In genomic region chr1:82973244-82973643, GRCm38 (mm10) we compare ENCODE assay signal across 18 mouse cellular contexts. TPM values are rescaled to one million over a fixed set of nuclear protein-coding genes. Genes with fewer than 3 reads are reported as not detected.
DNase-seq lines count a peak whose midpoint lies in the region; ATAC-seq and TF ChIP-seq lines count a peak whose summit lies in the region.
"Had no signal": no experiment of that assay in that cellular context is flagged by ENCODE, and none has a peak within 500 bp of the region (broad histone marks: within the 10 kb centered on the region; RNA-seq: fewer than 3 reads in every experiment).

No protein-coding gene starts in this region.

- DNase-seq in heart, postnatal 0 days (ENCODE audit: low spot score): no peak
- no peak for DNase-seq in heart, postnatal 36 days
- DNase-seq in lung, embryonic 14.5 days: no peak
- DNase-seq in lung, adult 2 months: no peak
- DNase-seq in G1E (ENCODE audit: low spot score): no peak
- peak; percentile 43 for DNase-seq in lung, postnatal 10 days
- DNase-seq in left cerebral cortex, postnatal 36 days (ENCODE audit: low spot score in 2 of 2): no peak
- DNase-seq: adrenal gland, postnatal 36 days; gastrocnemius, postnatal 25 days; liver, embryonic 13.5 days; right cerebral cortex, postnatal 4 days had no signal

- TF ChIP-seq POLR2A in lung, adult 2 months (IDR thresholded peaks at IDR 0.05; ENCODE audit: borderline replicate concordance, extremely low read depth, low read depth, low read length): no peak

- H3K4me2 ChIP-seq in heart, postnatal 0 days (ENCODE audit: low read depth, low read length): no peak overlapping the region
- no peak overlapping the region for H3K4me2 ChIP-seq in lung, embryonic 14.5 days
- H3K4me2 ChIP-seq: liver, embryonic 13.5 days; stomach, embryonic 15.5 days had no signal

- intact Hi-C loops in heart, postnatal 36 days (cut with DNase I): loop anchor here (5.0 kb wide), 1 partner anchor 136 kb away; the partner anchor contains the start of gene Agfg1
- intact Hi-C loops in left cerebral cortex, postnatal 36 days (cut with DNase I): no loop called here

- H3K27me3 ChIP-seq in heart, postnatal 0 days (ENCODE audit: control insufficient read depth, insufficient read depth, low read length): no peaks in the 10 kb centered on the region
- no peaks in the 10 kb centered on the region for H3K27me3 ChIP-seq in lung, embryonic 14.5 days (ENCODE audit: insufficient read depth, low read length)
- H3K27me3 ChIP-seq in G1E (ENCODE audit: insufficient read depth, low read length): peaks cover 2% of the 10 kb centered on the region; the same call in 1 of the 2 replicates
- H3K27me3 ChIP-seq: liver, embryonic 13.5 days; stomach, embryonic 15.5 days had no signal

- no peaks in the 10 kb centered on the region for H3K36me3 ChIP-seq in heart, postnatal 0 days (replicated peaks; ENCODE audit: control insufficient read depth, insufficient read depth, low read length)
- H3K36me3 ChIP-seq in lung, embryonic 14.5 days (ENCODE audit: insufficient read depth): no peaks in the 10 kb centered on the region
- no peaks in the 10 kb centered on the region for H3K36me3 ChIP-seq in G1E (replicated peaks)
- H3K36me3 ChIP-seq: hindbrain, embryonic 10.5 days; liver, embryonic 13.5 days; stomach, embryonic 15.5 days had no signal

- H3K9ac ChIP-seq in heart, postnatal 0 days (replicated peaks; ENCODE audit: low read depth, low read length): no peak overlapping the region
- no peak overlapping the region for H3K9ac ChIP-seq in lung, embryonic 14.5 days
- H3K9ac ChIP-seq: liver, embryonic 13.5 days; stomach, embryonic 15.5 days had no signal

- TF ChIP-seq EP300 in heart, postnatal 0 days (IDR thresholded peaks at IDR 0.05; ENCODE audit: low read depth): no peak

- no peak for ATAC-seq in heart, postnatal 0 days (ENCODE audit: insufficient read depth, low read depth)
- no peak for ATAC-seq in lung, embryonic 14.5 days (ENCODE audit: insufficient read depth)
- peak; percentile 31; the same call in 1 of the 2 replicates for ATAC-seq in G1E (ENCODE audit: extremely low read depth, insufficient number of reproducible peaks, low FRiP score, poor library complexity, severe bottlenecking)
- ATAC-seq: forebrain, embryonic 16.5 days had no signal

- H3K27ac ChIP-seq in heart, postnatal 0 days (ENCODE audit: low read depth): no peak overlapping the region
- H3K27ac ChIP-seq in lung, embryonic 14.5 days (ENCODE audit: low read depth): peak overlapping the region; percentile 69
- H3K27ac ChIP-seq: hindbrain, embryonic 10.5 days; liver, embryonic 13.5 days; stomach, embryonic 15.5 days had no signal

- H3K4me3 ChIP-seq in heart, postnatal 0 days (ENCODE audit: low read depth, low read length): no peak overlapping the region
- no peak overlapping the region for H3K4me3 ChIP-seq in lung, embryonic 14.5 days (ENCODE audit: low read depth, low read length)
- H3K4me3 ChIP-seq in lung, adult 2 months (replicated peaks; ENCODE audit: extremely low read depth, low read depth, low read length): no peak overlapping the region
- no peak overlapping the region for H3K4me3 ChIP-seq in G1E (ENCODE audit: low read depth, low read length)
- H3K4me3 ChIP-seq: hindbrain, embryonic 10.5 days; liver, embryonic 13.5 days; myocyte; stomach, embryonic 15.5 days had no signal

- H3K4me1 ChIP-seq in heart, postnatal 0 days (ENCODE audit: control insufficient read depth, insufficient read depth): peaks cover 16% of the 10 kb centered on the region; the same call in 1 of the 2 replicates
- peaks cover 8% of the 10 kb centered on the region; the same call in 1 of the 2 replicates for H3K4me1 ChIP-seq in lung, embryonic 14.5 days (ENCODE audit: insufficient read depth)
- H3K4me1 ChIP-seq in lung, adult 2 months (ENCODE audit: control insufficient read depth, insufficient read depth, low read length): peaks cover 20% of the 10 kb centered on the region
- H3K4me1 ChIP-seq in G1E (ENCODE audit: insufficient read depth, low read depth, low read length): peaks cover 18% of the 10 kb centered on the region
- H3K4me1 ChIP-seq: hindbrain, embryonic 10.5 days; stomach, embryonic 15.5 days had no signal

- WGBS in heart, postnatal 0 days: 63% methylated on average over 1 of the region's 1 CpGs
- 69% methylated on average over 1 of the region's 1 CpGs for WGBS in lung, embryonic 14.5 days
- WGBS in lung, adult 2 months: 64% methylated on average over 1 of the region's 1 CpGs

- peak; percentile 33 for TF ChIP-seq CTCF in heart, postnatal 0 days (IDR thresholded peaks at IDR 0.05; ENCODE audit: low read depth)
- TF ChIP-seq CTCF in lung, embryonic 14.5 days (IDR thresholded peaks at IDR 0.05; ENCODE audit: low read depth): no peak
- TF ChIP-seq CTCF in lung, adult 2 months (IDR thresholded peaks at IDR 0.05; ENCODE audit: insufficient read depth, low read length): no peak
- no peak for TF ChIP-seq CTCF in G1E (IDR thresholded peaks at IDR 0.05; ENCODE audit: low read depth, low read length)

- H3K9me3 ChIP-seq in heart, postnatal 0 days (replicated peaks; ENCODE audit: control insufficient read depth, low read length): no peaks in the 10 kb centered on the region
- no peaks in the 10 kb centered on the region for H3K9me3 ChIP-seq in lung, embryonic 14.5 days (ENCODE audit: low read depth, low read length)
- no peaks in the 10 kb centered on the region for H3K9me3 ChIP-seq in G1E (replicated peaks)
- H3K9me3 ChIP-seq: hindbrain, embryonic 10.5 days; liver, embryonic 13.5 days; stomach, embryonic 15.5 days had no signal

RNA-seq across cellular contexts. Expression of gene Gm47955, which starts 13.2 kb away (rescaled TPM):
- not detected in 2 replicates for total RNA-seq in heart, postnatal 0 days (2014; rRNA removed; ENCODE audit: low replicate concordance)
- polyA plus RNA-seq in heart, postnatal 0 days (2015; fragmentation: Nextera tagmentation; extraction: Ambion mirVana): not detected in 2 replicates
- not detected for total RNA-seq in heart, postnatal 36 days (2021)
- not detected in 2 replicates for polyA plus RNA-seq in lung, embryonic 14.5 days (2014; fragmentation: Nextera tagmentation; extraction: Ambion mirVana)
- not detected in 2 replicates for polyA plus RNA-seq in lung, adult 2 months (2012; rRNA removed)
- not detected in 2 replicates for total RNA-seq in G1E (2014; fragmentation: Nextera tagmentation)
- 0.27 TPM in 1 of 2 replicates, not detected in the other for total RNA-seq in G1E (2017)
- polyA plus RNA-seq in G1E (2012): not detected in 2 replicates
- total RNA-seq in left cerebral cortex, postnatal 36 days (2021): not detected
- total RNA-seq: adrenal gland, postnatal 36 days; common myeloid progenitor, adult 5-6 weeks; gastrocnemius, postnatal 25 days; left cerebral cortex, postnatal 25 days had no signal
- polyA plus RNA-seq: forebrain, embryonic 16.5 days; hindbrain, embryonic 10.5 days; large intestine, adult 2 months; liver, embryonic 13.5 days; myocyte; stomach, embryonic 15.5 days had no signal

RNA-seq across cellular contexts. Expression of gene Gm7544, which starts 17.4 kb away (rescaled TPM):
- total RNA-seq in heart, postnatal 0 days (2014; rRNA removed; ENCODE audit: low replicate concordance): not detected in 2 replicates
- polyA plus RNA-seq in heart, postnatal 0 days (2015; fragmentation: Nextera tagmentation; extraction: Ambion mirVana): not detected in 2 replicates
- total RNA-seq in heart, postnatal 36 days (2021): not detected
- polyA plus RNA-seq in lung, embryonic 14.5 days (2014; fragmentation: Nextera tagmentation; extraction: Ambion mirVana): not detected in 2 replicates
- polyA plus RNA-seq in lung, adult 2 months (2012; rRNA removed): not detected in 2 replicates
- total RNA-seq in G1E (2014; fragmentation: Nextera tagmentation) (not detected in 2 replicates), G1E (2017) (0.29 TPM in 1 of 2 replicates, not detected in the other)
- not detected in 2 replicates for polyA plus RNA-seq in G1E (2012)
- total RNA-seq in left cerebral cortex, postnatal 36 days (2021): not detected
- total RNA-seq: adrenal gland, postnatal 36 days; common myeloid progenitor, adult 5-6 weeks; gastrocnemius, postnatal 25 days; left cerebral cortex, postnatal 25 days had no signal
- polyA plus RNA-seq: forebrain, embryonic 16.5 days; hindbrain, embryonic 10.5 days; large intestine, adult 2 months; liver, embryonic 13.5 days; myocyte; stomach, embryonic 15.5 days had no signal

RNA-seq across cellular contexts. Expression of gene Gm47959, which starts 27.1 kb away (rescaled TPM):
- not detected in 2 replicates for total RNA-seq in heart, postnatal 0 days (2014; rRNA removed; ENCODE audit: low replicate concordance)
- not detected in 2 replicates for polyA plus RNA-seq in heart, postnatal 0 days (2015; fragmentation: Nextera tagmentation; extraction: Ambion mirVana)
- not detected for total RNA-seq in heart, postnatal 36 days (2021)
- not detected in 2 replicates for polyA plus RNA-seq in lung, embryonic 14.5 days (2014; fragmentation: Nextera tagmentation; extraction: Ambion mirVana)
- polyA plus RNA-seq in lung, adult 2 months (2012; rRNA removed): not detected in 2 replicates
- total RNA-seq in G1E (2014; fragmentation: Nextera tagmentation) (not detected in 2 replicates), G1E (2017) (not detected in 2 replicates)
- polyA plus RNA-seq in G1E (2012): not detected in 2 replicates
- not detected for total RNA-seq in left cerebral cortex, postnatal 36 days (2021)
- total RNA-seq: adrenal gland, postnatal 36 days; common myeloid progenitor, adult 5-6 weeks; gastrocnemius, postnatal 25 days; left cerebral cortex, postnatal 25 days had no signal
- polyA plus RNA-seq: forebrain, embryonic 16.5 days; hindbrain, embryonic 10.5 days; large intestine, adult 2 months; liver, embryonic 13.5 days; myocyte; stomach, embryonic 15.5 days had no signal

RNA-seq across cellular contexts. Expression of gene A030003K21Rik, which starts 30.1 kb away (rescaled TPM):
- not detected in 2 replicates for total RNA-seq in heart, postnatal 0 days (2014; rRNA removed; ENCODE audit: low replicate concordance)
- not detected in 2 replicates for polyA plus RNA-seq in heart, postnatal 0 days (2015; fragmentation: Nextera tagmentation; extraction: Ambion mirVana)
- not detected for total RNA-seq in heart, postnatal 36 days (2021)
- polyA plus RNA-seq in lung, embryonic 14.5 days (2014; fragmentation: Nextera tagmentation; extraction: Ambion mirVana): not detected in 2 replicates
- not detected in 2 replicates for polyA plus RNA-seq in lung, adult 2 months (2012; rRNA removed)
- not detected in 2 replicates for total RNA-seq in G1E (2014; fragmentation: Nextera tagmentation)
- not detected in 2 replicates for total RNA-seq in G1E (2017)
- not detected in 2 replicates for polyA plus RNA-seq in G1E (2012)
- total RNA-seq in left cerebral cortex, postnatal 36 days (2021): not detected
- total RNA-seq: adrenal gland, postnatal 36 days; common myeloid progenitor, adult 5-6 weeks; gastrocnemius, postnatal 25 days; left cerebral cortex, postnatal 25 days had no signal
- polyA plus RNA-seq: forebrain, embryonic 16.5 days; hindbrain, embryonic 10.5 days; large intestine, adult 2 months; liver, embryonic 13.5 days; myocyte; stomach, embryonic 15.5 days had no signal

RNA-seq across cellular contexts. Expression of gene Gm6217, which starts 42.0 kb away (rescaled TPM):
- not detected in 2 replicates for total RNA-seq in heart, postnatal 0 days (2014; rRNA removed; ENCODE audit: low replicate concordance)
- not detected in 2 replicates for polyA plus RNA-seq in heart, postnatal 0 days (2015; fragmentation: Nextera tagmentation; extraction: Ambion mirVana)
- not detected for total RNA-seq in heart, postnatal 36 days (2021)
- not detected in 2 replicates for polyA plus RNA-seq in lung, embryonic 14.5 days (2014; fragmentation: Nextera tagmentation; extraction: Ambion mirVana)
- not detected in 2 replicates for polyA plus RNA-seq in lung, adult 2 months (2012; rRNA removed)
- total RNA-seq in G1E (2014; fragmentation: Nextera tagmentation) (not detected in 2 replicates), G1E (2017) (0.33 TPM in 1 of 2 replicates, not detected in the other)
- not detected in 2 replicates for polyA plus RNA-seq in G1E (2012)
- not detected for total RNA-seq in left cerebral cortex, postnatal 36 days (2021)
- total RNA-seq: adrenal gland, postnatal 36 days; common myeloid progenitor, adult 5-6 weeks; gastrocnemius, postnatal 25 days; left cerebral cortex, postnatal 25 days had no signal
- polyA plus RNA-seq: forebrain, embryonic 16.5 days; hindbrain, embryonic 10.5 days; large intestine, adult 2 months; liver, embryonic 13.5 days; myocyte; stomach, embryonic 15.5 days had no signal
